Comparison of ENCODE assay signal across 9 mouse cellular contexts in the genomic region with DNA sequence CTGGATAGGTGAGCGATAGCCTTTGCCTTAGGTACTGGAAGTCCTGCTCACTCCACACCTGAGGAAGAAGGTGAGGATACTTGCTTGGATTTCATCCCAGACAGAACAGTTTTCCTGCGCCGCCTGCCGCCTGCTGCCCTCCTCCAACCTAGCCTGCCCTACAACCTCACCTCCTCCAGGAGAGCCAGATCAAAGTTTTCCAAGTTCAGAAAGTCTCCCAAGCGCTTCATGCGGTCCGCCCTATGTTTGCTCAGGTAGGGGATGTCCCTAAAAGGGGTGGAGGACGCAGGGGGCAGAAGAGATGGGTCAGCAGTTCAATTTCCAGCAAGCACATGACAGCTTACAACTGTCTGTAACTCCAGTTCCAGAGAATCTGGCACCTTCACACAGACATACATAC. TPM values are rescaled to one million over a fixed set of nuclear protein-coding genes. Genes with fewer than 3 reads are reported as not detected.
A peak's percentile ranks its signal among the peaks of the same experiment; 100 is the strongest.
DNase-seq lines count a peak whose midpoint lies in the region; ATAC-seq and TF ChIP-seq lines count a peak whose summit lies in the region.
"Had no signal": no experiment of that assay in that cellular context is flagged by ENCODE, and none has a peak within 500 bp of the region (broad histone marks: within the 10 kb centered on the region; RNA-seq: fewer than 3 reads in every experiment).

No protein-coding gene starts in this region.

- WGBS in heart, embryonic 15.5 days = 30% methylated on average over 8 of the region's 8 CpGs
- WGBS in neural tube, embryonic 12.5 days = 34% methylated on average over 8 of the region's 8 CpGs

- H3K4me3 ChIP-seq in left cerebral cortex, adult 2 months = peak overlapping the region; percentile 80
- peak overlapping the region; percentile 89 for H3K4me3 ChIP-seq in heart, embryonic 15.5 days
- peak overlapping the region; percentile 60 for H3K4me3 ChIP-seq in neural tube, embryonic 12.5 days

- H3K9me3 ChIP-seq in heart, embryonic 15.5 days (replicated peaks) = no peaks in the 10 kb centered on the region
- no peaks in the 10 kb centered on the region for H3K9me3 ChIP-seq in neural tube, embryonic 12.5 days

- DNase-seq in left cerebral cortex, adult 2 months (ENCODE audit: extremely low spot score in 1 of 2, low spot score in 2 of 2) = no peak
- no peak for DNase-seq in left cerebral cortex, adult 11 months (ENCODE audit: low spot score)
- DNase-seq in kidney, postnatal 25 days = peak; percentile 54 to 81
- DNase-seq in left cerebral cortex, postnatal 14 days (ENCODE audit: low spot score in 2 of 2) = no peak
- no peak for DNase-seq in natural killer cell, adult 2 months (ENCODE audit: low spot score in 2 of 2)
- DNase-seq in gastrocnemius, postnatal 25 days = no peak

- intact Hi-C loops in left cerebral cortex, adult 2 months (cut with DNase I) = no loop called here
- intact Hi-C loops in left cerebral cortex, postnatal 14 days (cut with DNase I) = no loop called here

- H3K27ac ChIP-seq in left cerebral cortex, adult 2 months = no peak overlapping the region
- peak overlapping the region; percentile 87; the same call in 1 of the 2 replicates for H3K27ac ChIP-seq in heart, embryonic 15.5 days
- H3K27ac ChIP-seq in neural tube, embryonic 12.5 days = no peak overlapping the region

- no peak for ATAC-seq in heart, embryonic 15.5 days (replicated peaks; ENCODE audit: insufficient number of reproducible peaks, insufficient read depth, low FRiP score, low read depth)
- no peak for ATAC-seq in neural tube, embryonic 12.5 days (ENCODE audit: low FRiP score, low read depth)

- no peaks in the 10 kb centered on the region for H3K27me3 ChIP-seq in heart, embryonic 15.5 days
- no peaks in the 10 kb centered on the region for H3K27me3 ChIP-seq in neural tube, embryonic 12.5 days (replicated peaks)
- H3K27me3 ChIP-seq: Patski had no signal

- peaks cover 17% of the 10 kb centered on the region for H3K4me1 ChIP-seq in heart, embryonic 15.5 days (replicated peaks)
- peaks cover 26% of the 10 kb centered on the region for H3K4me1 ChIP-seq in neural tube, embryonic 12.5 days

- TF ChIP-seq CTCF in left cerebral cortex, adult 2 months (IDR thresholded peaks at IDR 0.05) = no peak

- H3K9ac ChIP-seq in heart, embryonic 15.5 days = peak overlapping the region; percentile 84
- H3K9ac ChIP-seq in neural tube, embryonic 12.5 days = peak overlapping the region; percentile 58

- peak overlapping the region; percentile 100 for H3K4me2 ChIP-seq in heart, embryonic 15.5 days
- peak overlapping the region; percentile 96 for H3K4me2 ChIP-seq in neural tube, embryonic 12.5 days (replicated peaks)

- peaks cover 37% of the 10 kb centered on the region for H3K36me3 ChIP-seq in heart, embryonic 15.5 days
- H3K36me3 ChIP-seq in neural tube, embryonic 12.5 days = peaks cover 45% of the 10 kb centered on the region

RNA-seq across cellular contexts. Expression of a gene that starts 0.9 kb away (rescaled TPM):
- total RNA-seq in left cerebral cortex, adult 2 months (2021) = 10 to 100 TPM; 16.8 to 21.3 TPM
- polyA plus RNA-seq in heart, embryonic 15.5 days (2015; fragmentation: Nextera tagmentation; extraction: Ambion mirVana) = 50.5 and 53.7 TPM in 2 replicates
- 41.0 and 43.4 TPM in 2 replicates for polyA plus RNA-seq in neural tube, embryonic 12.5 days (2016; fragmentation: Nextera tagmentation; extraction: Ambion mirVana)
- total RNA-seq in left cerebral cortex, postnatal 14 days (2021) = 10 to 100 TPM; 20.8 to 24.7 TPM
- 10 to 100 TPM in 1 of 2 experiments, 1 to 10 TPM in 1; 9.5 to 12.0 TPM for total RNA-seq in gastrocnemius, postnatal 25 days (2021)

RNA-seq across cellular contexts. Expression of a gene that starts 0.9 kb away (rescaled TPM):
- total RNA-seq in left cerebral cortex, adult 2 months (2021) = 1 to 10 TPM; 4.6 to 6.6 TPM
- polyA plus RNA-seq in heart, embryonic 15.5 days (2015; fragmentation: Nextera tagmentation; extraction: Ambion mirVana) = 1.4 and 2.2 TPM in 2 replicates
- polyA plus RNA-seq in neural tube, embryonic 12.5 days (2016; fragmentation: Nextera tagmentation; extraction: Ambion mirVana) = 0.79 and 1.2 TPM in 2 replicates
- total RNA-seq in left cerebral cortex, postnatal 14 days (2021) = 1 to 10 TPM; 6.3 to 7.6 TPM
- total RNA-seq in gastrocnemius, postnatal 25 days (2021) = not detected

RNA-seq across cellular contexts. Expression of a gene that starts 13.2 kb away (rescaled TPM):
- total RNA-seq in left cerebral cortex, adult 2 months (2021) = 10 to 100 TPM; 22.6 to 26.0 TPM
- 35.0 and 41.4 TPM in 2 replicates for polyA plus RNA-seq in heart, embryonic 15.5 days (2015; fragmentation: Nextera tagmentation; extraction: Ambion mirVana)
- 44.8 and 47.5 TPM in 2 replicates for polyA plus RNA-seq in neural tube, embryonic 12.5 days (2016; fragmentation: Nextera tagmentation; extraction: Ambion mirVana)
- total RNA-seq in left cerebral cortex, postnatal 14 days (2021) = 10 to 100 TPM; 19.4 to 27.0 TPM
- total RNA-seq in gastrocnemius, postnatal 25 days (2021) = 1 to 10 TPM; 6.9 to 8.1 TPM

RNA-seq across cellular contexts. Expression of a gene that starts 29.9 kb away (rescaled TPM):
- total RNA-seq in left cerebral cortex, adult 2 months (2021) = 10 to 100 TPM; 66.5 to 67.8 TPM
- polyA plus RNA-seq in heart, embryonic 15.5 days (2015; fragmentation: Nextera tagmentation; extraction: Ambion mirVana) = 168 and 174 TPM in 2 replicates
- polyA plus RNA-seq in neural tube, embryonic 12.5 days (2016; fragmentation: Nextera tagmentation; extraction: Ambion mirVana) = 91.3 and 98.8 TPM in 2 replicates
- total RNA-seq in left cerebral cortex, postnatal 14 days (2021) = 10 to 100 TPM; 56.1 to 57.1 TPM
- 100 to 1,000 TPM; 114 to 119 TPM for total RNA-seq in gastrocnemius, postnatal 25 days (2021)

RNA-seq across cellular contexts. Expression of a gene that starts 39.1 kb away (rescaled TPM):
- 10 to 100 TPM; 19.6 to 21.2 TPM for total RNA-seq in left cerebral cortex, adult 2 months (2021)
- 11.4 and 14.0 TPM in 2 replicates for polyA plus RNA-seq in heart, embryonic 15.5 days (2015; fragmentation: Nextera tagmentation; extraction: Ambion mirVana)
- polyA plus RNA-seq in neural tube, embryonic 12.5 days (2016; fragmentation: Nextera tagmentation; extraction: Ambion mirVana) = 22.4 and 23.3 TPM in 2 replicates
- 10 to 100 TPM; 15.6 to 17.8 TPM for total RNA-seq in left cerebral cortex, postnatal 14 days (2021)
- 1 to 10 TPM; 3.5 to 3.7 TPM for total RNA-seq in gastrocnemius, postnatal 25 days (2021)

Comparison
In these comparisons a context has a peak if more than half of its experiments do, and no peak if none do; other contexts are left out.
1. DNase-seq: peak in kidney, postnatal 25 days (2 of 2); none in left cerebral cortex, adult 2 months (0 of 2), left cerebral cortex, adult 11 months (single experiment), left cerebral cortex, postnatal 14 days (0 of 2), natural killer cell, adult 2 months (0 of 2) and gastrocnemius, postnatal 25 days (single experiment).
2. RNA of a gene that starts 0.9 kb away (total RNA-seq): 6.3 to 7.6 TPM in left cerebral cortex, postnatal 14 days and 4.6 to 6.6 TPM in left cerebral cortex, adult 2 months; not detected in gastrocnemius, postnatal 25 days; every median in the first group is over 4 times any median in the second.
3. Peak in every context shown above with its lines, with median percentiles within 50 percentile points of each other: H3K4me3 ChIP-seq.